Mouse (Mus musculus): ENCODE data around the gene Gtf3c5. TPM values are rescaled to one million over a fixed set of nuclear protein-coding genes. Genes with fewer than 3 reads are reported as not detected.
A peak's percentile ranks its signal among the peaks of the same experiment; 100 is the strongest.

Gtf3c5 gene
- total RNA-seq, 4 experiments from 2014 or later, result 6.5 to 8.2 (median 7.4) TPM

GRCm38 (mm10) chr2:28607341-28608165, 24.0 kb upstream of the Gtf3c5 start:
- DNase-seq (ENCODE audit: low spot score in 2 of 2), result no peak

GRCm38 (mm10) chr2:28606601-28607340, 23.2 kb upstream of the Gtf3c5 start:
- no peak for DNase-seq (ENCODE audit: low spot score in 2 of 2)

GRCm38 (mm10) chr2:28605789-28606541, 22.4 kb upstream of the Gtf3c5 start:
- DNase-seq (ENCODE audit: low spot score in 2 of 2), result no peak

GRCm38 (mm10) chr2:28603542-28603941, 20.0 kb upstream of the Gtf3c5 start:
- DNase-seq (ENCODE audit: low spot score in 2 of 2), result no peak

- DNase-seq (ENCODE audit: low spot score in 2 of 2), result no peak
These were observed 18.4 kb upstream of the Gtf3c5 start for GRCm38 (mm10) chr2:28601720-28602590.

GRCm38 (mm10) chr2:28599569-28599900, 16.0 kb upstream of the Gtf3c5 start:
- DNase-seq (ENCODE audit: low spot score in 2 of 2), result no peak

GRCm38 (mm10) chr2:28598692-28599568, 15.4 kb upstream of the Gtf3c5 start:
- no peak for DNase-seq (ENCODE audit: low spot score in 2 of 2)

GRCm38 (mm10) chr2:28597733-28598547, 14.4 kb upstream of the Gtf3c5 start:
- no peak for DNase-seq (ENCODE audit: low spot score in 2 of 2)

GRCm38 (mm10) chr2:28596998-28597397, 13.4 kb upstream of the Gtf3c5 start:
- no peak for DNase-seq (ENCODE audit: low spot score in 2 of 2)

- DNase-seq (ENCODE audit: low spot score in 2 of 2), result no peak
These were observed 12.5 kb upstream of the Gtf3c5 start for GRCm38 (mm10) chr2:28596021-28596420.

GRCm38 (mm10) chr2:28592809-28593208, 9.3 kb upstream of the Gtf3c5 start:
- DNase-seq (ENCODE audit: low spot score in 2 of 2), result peak; percentile 15 to 29

GRCm38 (mm10) chr2:28591479-28591878, 7.9 kb upstream of the Gtf3c5 start:
- no peak for DNase-seq (ENCODE audit: low spot score in 2 of 2)

GRCm38 (mm10) chr2:28588574-28588973, 5.0 kb upstream of the Gtf3c5 start:
- no peak for DNase-seq (ENCODE audit: low spot score in 2 of 2)

- no peak for DNase-seq (ENCODE audit: low spot score in 2 of 2)
These were observed 2.2 kb upstream of the Gtf3c5 start for GRCm38 (mm10) chr2:28585730-28586129.

- DNase-seq (ENCODE audit: low spot score in 2 of 2), result peak; percentile 66 to 67
These were observed 1.6 kb upstream of the Gtf3c5 start for GRCm38 (mm10) chr2:28585043-28585571.

- DNase-seq (ENCODE audit: low spot score in 2 of 2), result peak; percentile 71 to 77
These were observed 751 bp downstream of the Gtf3c5 start for GRCm38 (mm10) chr2:28582647-28583353.

- no peak for DNase-seq (ENCODE audit: low spot score in 2 of 2)
These were observed 5.5 kb downstream of the Gtf3c5 start for GRCm38 (mm10) chr2:28578003-28578402.

GRCm38 (mm10) chr2:28576815-28577214, 6.7 kb downstream of the Gtf3c5 start:
- no peak for DNase-seq (ENCODE audit: low spot score in 2 of 2)
